Mouse (Mus musculus) olfactory bulb, adult 2 months (tissue): ENCODE results near the gene Znrf1. TPM values are rescaled to one million over a fixed set of nuclear protein-coding genes. Genes with fewer than 3 reads are reported as not detected.

Source experiments
- H3K27ac ChIP-seq: fragments of 200-500 bp; 2 replicates; pipeline ENCODE4 v1.5.1; 2012; ENCODE audit warnings: low read depth, low read length; ENCODE audit not compliant: insufficient read depth
- H3K4me1 ChIP-seq: fragments of 200-500 bp; 2 replicates; pipeline ENCODE4 v1.6.1; 2012; ENCODE audit warnings: low read length; ENCODE audit not compliant: control insufficient read depth, insufficient read depth
- H3K4me3 ChIP-seq: fragments of 200-500 bp; 2 replicates; pipeline ENCODE4 v1.5.1; 2012; ENCODE audit warnings: mild to moderate bottlenecking, low read depth, low read length, moderate library complexity; ENCODE audit not compliant: insufficient read depth
- CTCF ChIP-seq: fragments of 200-500 bp; IDR thresholded peaks from 2 replicates; pipeline ENCODE4 v1.5.1; 2012; ENCODE audit warnings: low read depth, mild to moderate bottlenecking, low read length, moderate library complexity; ENCODE audit not compliant: insufficient read depth
- POLR2A ChIP-seq: fragments of 200-500 bp; IDR thresholded peaks from 2 replicates; pipeline ENCODE4 v1.6.1; 2012; ENCODE audit warnings: mild to moderate bottlenecking, low read depth, low read length, moderate library complexity; ENCODE audit not compliant: insufficient read depth
- WGBS: fragments of 180-500 bp; shearing (Covaris S2); methylation state at CpG from one replicate; pipeline ENCODE4 v1.1.7; 2018; 5-methylcytosine and 5-hydroxymethylcytosine counted together
- polyA plus RNA-seq: library from polyadenylated mRNA; stranded (reverse); fragments of >200 nt; gene quantifications from 2 replicates; pipeline ENCODE4 v1.2.4, GENCODE M21; 2012; ENCODE audit warnings: low replicate concordance; ENCODE audit not compliant: missing spikeins, insufficient read depth, insufficient read length

The Znrf1 gene
- polyA plus RNA-seq, 1 experiment: not detected

GRCm38 (mm10) chr8:111595712-111596484, 60.0 kb downstream of the Znrf1 start:
- Histone ChIP-seq H3K4me1 (peaks cover 21% of the 10 kb centered on the region), H3K27ac (no peak overlapping the region), H3K4me3 (no peak overlapping the region)
- TF ChIP-seq POLR2A (no peak), CTCF (no peak)
- WGBS: 80% methylated on average over 15 of the region's 15 CpGs

- WGBS: 44% methylated on average over 3 of the region's 3 CpGs
These were observed 60.6 kb downstream of the Znrf1 start for GRCm38 (mm10) chr8:111596485-111596821.

GRCm38 (mm10) chr8:111597310-111597709, 61.4 kb downstream of the Znrf1 start:
- TF ChIP-seq CTCF (no peak), POLR2A (no peak)
- peaks cover 18% of the 10 kb centered on the region for H3K4me1 ChIP-seq
- 57% methylated on average over 1 of the region's 1 CpGs for WGBS
- H3K4me3 ChIP-seq: no peak overlapping the region
- H3K27ac ChIP-seq: no peak overlapping the region

More at GRCm38 (mm10) chr8:111596485-111596821, 60.6 kb downstream of the Znrf1 start:
- TF ChIP-seq POLR2A (no peak), CTCF (no peak)
- Histone ChIP-seq H3K27ac (no peak overlapping the region), H3K4me1 (peaks cover 21% of the 10 kb centered on the region), H3K4me3 (no peak overlapping the region)

GRCm38 (mm10) chr8:111599707-111600444, 64.0 kb downstream of the Znrf1 start:
- WGBS: 82% methylated on average over 9 of the region's 9 CpGs
- Histone ChIP-seq H3K4me3 (no peak overlapping the region), H3K4me1 (peaks cover 11% of the 10 kb centered on the region), H3K27ac (no peak overlapping the region)
- no peak for TF ChIP-seq CTCF
- no peak for TF ChIP-seq POLR2A

- WGBS: 85% methylated on average over 4 of the region's 4 CpGs
- TF ChIP-seq POLR2A: no peak
- TF ChIP-seq CTCF: no peak
- Histone ChIP-seq H3K4me1 (peaks cover 13% of the 10 kb centered on the region), H3K27ac (no peak overlapping the region), H3K4me3 (no peak overlapping the region)
These were observed 66.2 kb downstream of the Znrf1 start for GRCm38 (mm10) chr8:111602050-111602449.

- Histone ChIP-seq H3K27ac (no peak overlapping the region), H3K4me3 (no peak overlapping the region), H3K4me1 (peaks cover 13% of the 10 kb centered on the region)
- TF ChIP-seq POLR2A (no peak), CTCF (no peak)
- WGBS: 81% methylated on average over 2 of the region's 2 CpGs
These were observed 69.1 kb downstream of the Znrf1 start for GRCm38 (mm10) chr8:111604986-111605385.

GRCm38 (mm10) chr8:111606961-111607360, 71.1 kb downstream of the Znrf1 start:
- no peak for TF ChIP-seq POLR2A
- TF ChIP-seq CTCF: no peak

GRCm38 (mm10) chr8:111607414-111607813, 71.5 kb downstream of the Znrf1 start:
- no peak overlapping the region for H3K27ac ChIP-seq
- peaks cover 18% of the 10 kb centered on the region for H3K4me1 ChIP-seq
- 70% methylated on average over 7 of the region's 7 CpGs for WGBS
- TF ChIP-seq CTCF (no peak), POLR2A (no peak)
- no peak overlapping the region for H3K4me3 ChIP-seq

More at GRCm38 (mm10) chr8:111606961-111607360, 71.1 kb downstream of the Znrf1 start:
- 78% methylated on average over 9 of the region's 9 CpGs for WGBS
- no peak overlapping the region for H3K27ac ChIP-seq
- H3K4me3 ChIP-seq: no peak overlapping the region
- peaks cover 18% of the 10 kb centered on the region for H3K4me1 ChIP-seq

GRCm38 (mm10) chr8:111613181-111613580, 77.3 kb downstream of the Znrf1 start:
- no peak overlapping the region for H3K4me3 ChIP-seq
- no peak overlapping the region for H3K27ac ChIP-seq
- 84% methylated on average over 5 of the region's 5 CpGs for WGBS
- peaks cover 12% of the 10 kb centered on the region; the same call in 1 of the 2 replicates for H3K4me1 ChIP-seq
- no peak for TF ChIP-seq POLR2A
- no peak for TF ChIP-seq CTCF
